Mouse (Mus musculus): Measurements from ENCODE around the gene Atrnl1.

Gene Atrnl1

DNA sequence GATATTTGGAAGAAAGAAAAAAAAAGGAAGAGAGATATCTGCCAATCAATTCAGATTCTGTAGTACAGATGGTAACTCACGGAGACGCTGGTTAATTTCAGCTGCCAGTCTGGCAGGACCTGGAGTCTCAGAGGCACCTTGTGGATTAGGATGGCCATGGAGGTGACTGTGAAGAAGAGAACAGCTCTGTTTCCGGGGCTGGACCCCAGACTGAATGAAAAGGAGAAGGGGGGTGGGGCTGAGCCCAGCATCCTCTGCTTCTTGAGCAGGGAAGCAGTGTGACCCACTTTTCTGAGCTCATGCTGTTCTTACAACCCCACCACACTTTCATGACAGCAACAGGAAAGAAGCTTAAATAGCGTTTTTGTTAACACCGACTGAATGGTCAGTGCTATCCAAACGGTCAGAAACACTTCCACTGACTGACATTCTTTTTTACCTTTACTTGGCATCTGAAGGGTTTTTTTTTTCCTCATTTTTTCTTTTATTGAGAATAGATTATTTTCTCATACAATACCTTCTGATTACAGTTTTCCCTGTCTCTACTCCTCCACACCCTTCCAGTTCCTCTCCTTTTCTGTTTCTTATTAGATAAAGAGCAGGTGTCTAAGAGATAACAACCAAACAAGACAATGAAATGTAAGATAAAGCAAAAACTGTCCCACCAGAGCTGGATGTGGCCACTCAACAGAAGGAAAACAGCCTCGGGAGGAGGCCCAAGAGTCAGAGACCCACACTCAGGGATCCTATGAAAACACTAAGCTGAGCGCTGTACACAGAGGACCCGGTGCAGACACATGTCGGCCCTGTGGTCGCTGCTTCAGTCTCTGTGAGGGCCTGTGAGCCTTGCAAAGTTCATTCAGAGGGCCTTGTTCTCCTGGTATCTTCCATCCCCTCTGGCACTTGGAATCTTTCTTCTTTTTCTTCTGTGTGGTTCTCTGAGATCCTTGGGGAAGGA is 317.0 kb downstream of the Atrnl1 start:
- no peak for DNase-seq

DNA sequence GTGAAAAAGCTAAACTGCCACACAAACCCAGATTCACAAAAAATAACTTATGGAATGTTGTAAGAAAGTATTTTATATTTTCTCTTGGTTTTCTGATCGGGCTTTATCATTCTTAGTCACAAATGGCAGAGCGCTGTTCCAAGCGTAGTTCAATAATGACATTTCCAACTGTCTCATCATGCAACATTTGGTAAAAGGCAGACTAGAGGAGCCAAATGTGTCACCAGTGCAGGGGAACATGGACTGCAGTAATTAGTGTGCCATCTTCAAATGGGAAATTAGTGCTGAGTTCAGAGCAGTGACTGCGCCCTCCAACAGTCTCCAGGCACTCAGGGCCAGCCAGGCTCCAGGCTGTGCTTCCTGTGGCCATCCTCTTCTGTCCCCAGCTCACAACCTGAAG is 320.8 kb downstream of the Atrnl1 start:
- DNase-seq = no peak

DNA sequence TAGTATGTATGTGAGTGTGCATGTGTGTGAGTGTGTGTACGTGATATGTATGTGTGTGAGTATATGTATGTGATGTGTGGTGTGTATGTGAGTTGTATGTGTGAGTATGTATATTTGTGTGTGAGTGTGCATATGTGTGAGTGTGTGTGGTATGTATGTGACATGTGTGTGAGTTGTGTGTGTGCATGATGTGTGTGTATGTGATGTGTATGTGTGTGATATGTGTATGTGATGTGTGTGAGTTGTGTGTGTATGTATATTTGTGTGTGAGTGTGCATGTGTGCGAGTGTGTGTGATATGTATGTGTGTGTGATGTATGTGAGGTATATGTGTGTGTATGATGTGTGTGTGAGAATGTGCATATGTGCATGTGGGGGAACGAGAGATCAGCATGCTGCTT is 326.0 kb downstream of the Atrnl1 start:
- no peak for DNase-seq

DNA sequence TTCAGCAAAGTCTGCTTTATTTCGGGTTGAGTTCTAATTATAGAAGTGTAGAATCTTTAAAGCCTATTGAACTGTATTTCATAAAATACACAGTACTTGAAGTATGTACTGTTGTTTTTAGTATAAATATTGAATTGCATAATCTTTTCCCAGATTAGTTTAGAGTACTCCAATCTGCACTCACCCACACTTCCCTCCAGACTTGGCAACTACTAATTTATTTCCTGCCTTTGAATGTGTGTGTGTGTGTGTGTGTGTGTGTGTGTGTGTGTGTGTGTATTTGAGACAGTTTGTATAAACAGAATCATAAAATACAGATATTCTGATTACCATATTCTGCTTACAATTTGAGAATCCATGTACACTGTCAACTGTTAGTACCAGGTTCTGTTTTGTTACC is 328.3 kb downstream of the Atrnl1 start:
- DNase-seq = no peak

DNA sequence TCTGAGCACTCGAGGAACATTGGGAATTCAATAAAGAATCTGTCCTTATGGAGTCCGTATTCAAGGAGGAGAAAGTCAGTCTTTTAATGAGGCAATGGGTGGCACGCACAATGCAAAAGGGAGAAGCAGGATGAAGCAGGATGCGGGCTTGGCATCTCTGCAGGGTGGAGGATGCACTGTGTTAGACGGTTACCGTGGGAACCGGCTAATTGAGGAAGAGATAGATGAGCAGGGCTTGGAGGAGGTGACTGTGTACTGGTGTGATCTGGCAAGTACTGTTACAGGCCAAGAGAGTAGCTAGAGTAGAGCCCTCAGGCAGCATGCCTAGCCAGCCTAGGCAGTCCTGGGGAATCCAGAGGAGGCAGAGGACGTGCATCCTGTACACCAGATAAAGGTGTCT is 330.7 kb downstream of the Atrnl1 start:
- no peak for DNase-seq

DNA sequence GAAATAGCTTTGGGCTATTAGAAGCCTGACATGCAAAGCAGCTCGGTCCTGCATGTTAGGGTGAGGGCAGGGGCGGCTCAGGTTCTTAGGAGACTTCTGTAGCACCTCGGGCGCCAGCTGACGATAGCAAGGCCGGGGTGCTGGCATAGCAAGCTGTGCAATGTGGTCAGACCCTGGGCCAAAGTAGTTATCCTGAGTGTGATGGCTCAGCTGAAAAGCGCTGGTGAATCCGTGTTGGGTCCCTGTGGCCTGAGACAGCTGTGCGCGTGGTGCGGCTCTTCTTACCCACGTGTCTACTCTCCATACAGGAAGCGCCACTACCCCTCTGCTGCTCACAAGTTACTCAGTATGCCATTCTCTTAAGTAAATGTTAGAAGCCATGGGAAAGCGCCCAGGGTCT is 331.4 kb downstream of the Atrnl1 start:
- no peak for DNase-seq

DNA sequence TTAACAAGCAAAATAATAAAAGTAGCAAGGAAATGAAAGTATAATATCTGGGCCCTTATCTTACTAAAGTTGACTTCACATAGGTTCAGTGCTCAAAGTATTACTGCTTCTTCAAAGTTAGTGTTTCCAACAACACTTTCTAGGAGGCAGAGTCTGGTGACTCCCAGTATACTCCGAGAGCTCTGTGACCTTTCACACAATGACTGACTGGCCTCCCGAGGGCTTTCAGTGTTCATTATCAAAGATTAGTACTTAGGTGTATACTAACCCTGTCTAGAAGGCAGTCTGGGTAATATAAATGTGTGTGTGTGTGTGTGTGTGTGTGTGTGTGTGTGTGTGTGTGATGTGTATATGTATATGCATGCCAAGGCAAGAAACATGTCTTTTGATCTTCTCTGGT is 332.5 kb downstream of the Atrnl1 start:
- DNase-seq = no peak

DNA sequence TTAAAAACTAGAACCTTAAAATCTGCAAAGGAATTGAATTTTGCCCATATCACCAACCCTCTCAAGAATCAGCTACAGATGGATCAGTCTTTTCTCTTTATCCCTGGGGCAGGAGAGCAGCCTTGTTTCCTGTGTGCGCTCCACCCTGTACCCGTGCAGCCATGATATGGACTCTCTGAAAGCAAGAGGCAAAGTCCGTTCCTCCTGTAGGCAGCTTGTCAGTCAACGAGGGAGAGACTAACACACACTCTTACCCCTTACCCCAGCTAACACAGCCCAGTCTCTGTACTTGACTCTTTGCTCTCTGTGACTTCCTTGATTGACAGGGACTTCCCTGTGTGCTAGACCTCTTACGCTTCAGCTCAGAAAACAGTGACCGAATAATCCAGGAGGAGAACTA is 333.8 kb downstream of the Atrnl1 start:
- no peak for DNase-seq

DNA sequence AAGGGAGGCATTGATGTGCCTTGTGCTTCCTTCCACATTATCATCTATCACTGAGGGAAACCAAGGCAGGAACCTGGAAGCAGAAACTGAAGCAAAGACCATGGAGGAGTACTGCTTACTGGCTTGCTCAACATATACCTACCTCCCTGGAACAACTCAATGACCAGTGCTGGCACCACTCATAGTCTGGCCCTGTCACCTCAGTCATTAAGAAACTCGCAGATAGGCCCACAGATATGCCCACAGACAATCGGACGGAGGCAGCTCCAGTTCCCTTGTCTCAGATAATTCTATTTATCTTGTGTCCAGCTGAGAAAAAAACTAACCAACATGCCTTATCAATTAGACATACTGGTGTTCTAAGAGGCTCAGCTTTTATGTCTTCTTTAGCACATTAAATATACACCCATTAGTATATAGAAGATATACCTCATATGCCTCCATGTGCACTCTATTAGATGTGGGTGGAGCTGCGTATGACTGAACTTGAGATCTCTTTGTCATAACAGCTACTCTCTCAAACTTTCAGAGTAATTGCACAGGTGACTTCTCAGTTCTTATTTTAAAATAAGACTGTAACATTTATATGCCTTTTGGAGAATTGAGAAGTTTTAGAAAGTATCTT is 334.9 kb downstream of the Atrnl1 start:
- no peak for DNase-seq

DNA sequence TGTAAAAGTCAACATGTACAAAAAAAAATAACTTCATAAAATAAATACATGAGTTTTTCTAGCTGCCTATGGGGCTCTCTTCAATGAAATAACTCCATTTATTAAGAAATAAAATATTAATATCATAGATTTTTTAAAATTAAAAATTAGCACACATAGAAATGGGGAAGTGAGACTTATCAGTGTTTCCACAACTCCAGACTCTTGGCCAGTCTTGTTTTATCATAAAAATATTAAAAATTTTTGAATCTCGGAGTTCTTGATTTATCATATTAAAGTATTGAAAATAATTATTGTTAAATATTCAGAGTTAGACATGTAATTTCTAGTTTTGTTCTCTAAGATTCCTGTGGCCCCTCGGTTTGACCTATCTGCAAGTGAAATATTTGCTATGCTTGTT is 337.7 kb downstream of the Atrnl1 start:
- no peak for DNase-seq

DNA sequence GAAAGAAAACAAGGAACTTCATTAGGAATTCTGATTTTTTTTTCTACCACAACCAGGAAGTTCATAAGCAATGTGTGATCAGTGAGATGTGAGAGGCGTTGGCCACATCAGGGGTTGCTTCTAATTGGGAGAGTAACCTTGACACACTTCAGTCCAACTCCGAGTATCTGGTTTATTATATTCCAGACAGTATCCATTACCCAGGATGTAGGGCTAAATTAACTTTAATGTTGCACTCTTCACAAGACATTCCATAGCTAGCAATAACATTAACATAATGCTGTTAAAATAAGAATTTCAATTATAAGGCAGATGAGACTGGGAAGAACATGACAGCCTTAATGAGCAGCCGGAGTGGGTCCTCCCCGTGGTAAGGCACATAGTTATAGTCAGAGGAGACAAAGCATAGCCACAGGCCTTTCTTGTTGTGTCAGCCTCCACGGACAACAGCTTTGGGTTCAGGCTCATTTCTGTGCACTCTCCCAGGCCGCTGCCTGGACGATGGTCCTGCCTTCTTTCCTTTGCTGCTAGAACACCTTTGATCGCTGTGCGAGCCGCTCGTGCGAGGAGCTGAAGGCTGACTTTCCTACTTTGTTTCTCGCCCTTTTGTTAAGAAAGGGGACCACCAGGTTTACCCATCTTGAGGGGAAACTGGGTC is 338.6 kb downstream of the Atrnl1 start:
- DNase-seq = no peak

DNA sequence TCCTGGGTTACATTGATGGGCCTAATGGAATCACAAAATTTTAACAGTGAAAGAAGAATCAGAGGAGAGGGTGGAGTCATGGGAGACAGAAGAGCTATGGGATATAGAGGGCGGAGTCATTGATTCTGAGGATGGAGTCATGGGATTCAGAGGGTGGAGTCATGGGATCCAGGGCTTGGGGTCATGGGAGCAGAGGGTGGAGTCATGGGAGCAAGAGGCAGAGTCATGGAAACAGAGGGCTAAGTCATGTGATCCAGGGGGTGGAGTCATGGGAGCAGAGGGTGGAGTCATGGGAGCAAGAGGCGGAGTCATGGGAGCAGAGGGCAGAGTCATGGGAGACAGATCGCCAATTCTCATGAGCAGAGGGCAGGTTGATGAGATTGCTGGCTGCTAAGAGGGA is 343.3 kb downstream of the Atrnl1 start:
- no peak for DNase-seq

DNA sequence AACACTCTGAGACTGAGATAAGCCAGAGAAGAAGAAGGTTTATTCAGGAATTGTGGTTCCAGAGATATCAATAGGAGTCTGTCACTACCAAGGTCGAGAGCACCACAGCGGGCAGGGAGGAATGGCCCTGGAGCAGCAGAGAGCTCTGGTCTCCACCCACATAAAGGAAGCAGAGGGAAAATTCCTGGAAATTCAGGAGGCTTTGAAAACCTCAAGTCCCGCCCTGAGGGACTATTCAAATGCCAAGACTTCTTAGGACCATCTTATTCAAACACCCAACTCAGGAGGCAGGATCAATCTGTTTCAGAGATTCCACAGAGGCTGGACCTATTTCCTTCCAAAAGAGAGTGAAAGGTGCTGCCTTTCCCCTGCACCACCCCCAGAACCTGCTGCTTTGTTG is 345.6 kb downstream of the Atrnl1 start:
- no peak for DNase-seq

DNA sequence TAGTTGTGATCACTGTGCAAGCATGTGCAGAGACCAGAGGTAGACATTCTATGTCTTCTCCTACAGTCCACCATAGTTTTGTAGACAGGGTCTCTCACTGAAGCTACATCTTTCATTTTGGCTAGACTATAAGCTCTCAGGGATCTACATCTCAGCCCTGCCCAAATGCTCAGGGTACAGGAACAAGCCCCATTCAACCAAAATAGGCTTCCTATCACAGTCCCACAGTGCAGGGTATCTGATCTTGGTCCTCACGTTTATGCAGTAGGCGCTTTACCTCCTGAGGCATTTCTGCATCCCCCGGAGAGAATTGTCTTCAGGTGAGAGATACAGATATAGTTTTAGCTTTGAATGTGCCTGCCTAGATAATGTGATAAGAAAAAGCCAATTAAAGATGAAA is 346.5 kb downstream of the Atrnl1 start:
- no peak for DNase-seq

DNA sequence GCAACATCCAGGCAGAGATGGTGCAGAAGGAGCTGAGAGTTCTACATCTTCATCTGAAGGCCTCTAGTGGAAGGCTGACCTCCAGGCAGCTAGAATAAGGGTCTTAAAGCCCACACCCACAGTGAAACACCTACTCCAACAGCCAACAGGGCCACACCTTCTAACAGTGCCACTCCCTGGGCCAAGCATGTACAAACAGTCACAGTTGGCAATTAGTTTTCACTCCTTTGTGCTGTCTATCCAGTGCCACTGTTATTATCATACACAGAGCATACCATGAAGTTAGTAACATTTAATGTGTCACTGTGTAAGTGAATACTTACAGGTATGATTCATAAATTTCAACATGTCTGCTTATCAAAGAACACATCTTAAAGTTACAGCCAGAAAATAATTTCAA is 347.3 kb downstream of the Atrnl1 start:
- no peak for DNase-seq

DNA sequence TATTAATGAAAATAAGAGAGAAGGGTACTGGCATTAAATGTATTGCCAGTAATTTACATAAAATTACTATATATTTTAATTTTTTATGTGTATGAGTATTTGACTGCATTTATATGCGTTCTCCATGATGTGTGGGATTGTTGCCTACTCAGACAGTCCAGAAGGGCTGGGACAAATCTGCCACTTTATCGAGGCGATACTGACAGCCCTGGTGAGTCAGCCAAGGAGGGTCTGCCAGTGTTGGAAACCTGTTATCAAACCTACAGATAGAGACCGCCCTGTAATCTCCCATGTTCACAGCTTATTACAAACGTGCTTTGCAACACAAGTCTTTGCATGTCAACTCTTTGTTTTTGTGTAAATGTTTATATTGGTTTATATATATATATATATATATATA is 347.9 kb downstream of the Atrnl1 start:
- no peak for DNase-seq

DNA sequence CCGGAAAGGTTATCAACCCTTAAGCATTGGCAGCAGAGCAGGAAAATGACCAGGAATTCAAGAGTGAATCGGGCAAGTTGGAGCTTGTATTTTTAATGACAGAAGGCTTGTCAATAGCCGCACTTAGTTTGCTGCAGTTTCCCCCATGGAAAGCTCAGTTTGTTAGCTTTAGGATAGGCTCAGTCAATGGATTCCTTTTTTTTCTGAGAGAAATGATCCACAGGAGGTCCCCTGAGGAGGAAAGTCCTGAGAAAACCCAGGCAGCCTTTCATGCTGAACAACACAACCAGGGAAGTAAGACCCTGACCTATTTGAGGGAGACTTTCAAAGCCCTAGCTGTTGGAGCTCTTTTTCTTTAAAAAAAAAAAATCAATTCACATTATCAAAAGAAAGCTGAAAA is 350.5 kb downstream of the Atrnl1 start:
- no peak for DNase-seq

DNA sequence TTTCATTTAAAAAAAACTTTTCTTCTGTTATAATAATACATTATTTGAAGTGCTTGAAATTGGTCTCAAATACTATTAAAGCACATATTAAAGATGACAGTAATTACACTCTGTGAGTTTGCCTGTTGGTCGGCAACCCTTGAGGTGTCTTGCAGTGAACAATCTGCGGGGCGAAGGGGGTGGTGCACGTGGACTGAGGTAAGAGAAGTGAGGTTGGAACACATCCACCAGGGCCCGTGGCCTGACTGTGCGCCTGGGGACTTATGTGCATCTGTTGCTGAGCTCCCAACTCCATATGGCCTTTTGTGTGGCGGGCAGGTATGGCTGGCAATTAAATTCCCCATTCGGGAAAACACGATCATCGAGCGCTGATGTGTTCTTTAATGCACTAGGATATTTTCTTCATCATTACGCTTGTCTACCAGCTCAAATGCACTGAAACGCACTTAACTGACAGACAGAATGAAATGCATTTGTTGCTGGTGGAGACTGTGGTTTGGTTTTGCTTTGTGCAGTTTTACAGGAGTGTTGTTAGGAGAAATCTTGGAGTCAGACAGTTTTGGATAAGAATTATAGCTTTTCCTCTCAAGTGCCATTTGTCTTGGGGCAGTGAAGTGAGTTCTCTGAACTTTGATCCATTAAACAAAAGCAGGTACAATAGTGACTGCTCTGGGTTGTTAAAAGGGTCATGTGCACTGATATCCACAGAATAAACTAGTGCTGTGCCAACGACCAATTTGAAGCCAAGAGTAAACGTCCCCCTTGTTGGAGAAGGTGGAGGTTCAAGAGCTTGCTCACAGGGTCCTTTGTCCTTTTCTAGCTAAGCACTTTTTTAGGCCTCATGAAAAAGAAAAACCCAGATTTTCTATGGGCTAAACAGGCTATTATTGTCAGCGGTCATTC is 351.2 kb downstream of the Atrnl1 start:
- DNase-seq = no peak

DNA sequence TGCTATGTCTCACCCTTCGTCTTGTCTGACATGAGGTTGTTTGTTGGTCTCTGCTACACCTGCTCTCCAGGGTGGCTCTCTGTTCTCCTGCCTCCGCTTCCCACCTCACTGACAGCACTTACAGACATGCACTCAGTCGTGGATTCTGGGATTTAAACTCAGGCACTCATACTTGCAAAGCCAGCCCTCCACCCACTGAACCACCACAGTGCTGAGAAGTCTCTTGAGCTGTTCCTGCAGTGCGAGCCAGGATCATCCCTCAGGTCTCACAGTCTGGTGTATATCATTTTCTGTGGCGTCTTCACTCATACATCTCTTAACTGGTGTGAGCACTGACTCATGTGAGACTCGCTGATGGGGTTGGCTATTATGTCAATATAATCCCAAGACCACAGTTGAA is 353.0 kb downstream of the Atrnl1 start:
- no peak for DNase-seq

DNA sequence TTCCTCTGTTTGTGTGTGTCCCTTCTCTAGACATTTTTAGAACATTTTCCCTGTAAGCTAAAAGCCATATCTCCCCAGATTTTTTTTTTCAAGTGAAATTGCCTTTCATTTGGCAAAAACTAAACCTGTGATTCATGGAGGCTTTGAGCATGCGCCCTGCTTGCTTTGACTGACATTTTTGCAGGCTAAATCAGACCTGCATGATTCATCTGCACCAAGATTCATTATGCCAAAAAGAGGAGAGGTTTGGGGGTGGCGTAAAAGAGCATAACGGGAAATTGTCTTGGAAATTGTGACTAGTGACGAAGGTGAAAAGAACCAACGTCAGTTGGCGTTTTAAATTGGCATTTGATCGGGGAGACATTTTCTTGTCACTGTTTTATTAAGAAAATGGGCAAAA is 358.9 kb downstream of the Atrnl1 start:
- no peak for DNase-seq

DNA sequence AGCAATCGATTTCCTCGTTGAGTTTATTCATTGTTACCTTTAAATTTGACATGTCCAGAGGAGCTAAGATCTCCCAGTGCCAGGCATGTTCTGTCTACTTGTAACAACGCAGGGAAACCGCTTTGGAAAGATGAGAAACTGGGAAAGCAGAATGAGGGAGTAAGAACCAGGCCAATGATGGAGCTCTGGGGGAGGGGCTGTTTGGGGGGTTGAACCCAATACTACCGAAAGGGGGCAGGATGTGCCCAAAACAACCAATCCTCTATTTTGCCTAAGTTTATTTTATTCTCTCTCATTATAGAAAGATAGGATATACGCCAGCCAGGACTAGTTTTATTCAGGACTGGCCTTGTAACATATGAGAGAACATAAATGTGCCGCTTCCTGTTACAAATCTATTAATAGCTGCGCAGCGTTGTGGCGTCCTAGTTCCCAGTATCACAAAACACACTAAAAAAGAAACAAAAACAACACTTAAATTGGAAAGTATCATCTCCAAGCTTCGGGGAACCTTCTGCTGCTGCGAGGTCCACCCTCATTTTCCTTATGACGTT is 359.6 kb downstream of the Atrnl1 start:
- no peak for DNase-seq

DNA sequence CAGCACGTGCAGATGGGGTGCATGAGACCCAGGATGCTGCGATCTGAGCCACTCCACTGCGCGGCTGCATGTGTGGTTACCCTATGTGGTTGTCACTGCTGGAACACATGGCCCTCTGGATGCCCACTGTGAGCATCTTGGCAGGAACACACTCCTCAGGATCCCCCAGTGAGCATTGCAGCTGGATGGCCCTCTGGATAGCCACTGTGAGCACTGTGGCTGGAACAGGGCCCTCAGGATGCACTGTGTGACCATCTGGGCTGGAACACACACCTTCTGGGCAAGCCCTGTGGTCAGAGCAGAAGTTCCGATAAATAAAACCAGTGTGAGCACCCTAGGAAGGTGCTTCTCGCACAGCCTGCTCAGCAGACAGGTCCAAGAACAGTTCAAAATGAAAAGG is 364.4 kb downstream of the Atrnl1 start:
- DNase-seq = no peak

Data from thymus, adult 18-20 months (tissue).